Mouse (Mus musculus): ENCODE measurements around the gene Eva1c.
A peak's percentile ranks its signal among the peaks of the same experiment; 100 is the strongest.
"Not testable (repeated sequence)": the region's sequence is repeated elsewhere in the genome, so short reads cannot be mapped to it uniquely, and the experiment has no call there.

Eva1c gene

DNA sequence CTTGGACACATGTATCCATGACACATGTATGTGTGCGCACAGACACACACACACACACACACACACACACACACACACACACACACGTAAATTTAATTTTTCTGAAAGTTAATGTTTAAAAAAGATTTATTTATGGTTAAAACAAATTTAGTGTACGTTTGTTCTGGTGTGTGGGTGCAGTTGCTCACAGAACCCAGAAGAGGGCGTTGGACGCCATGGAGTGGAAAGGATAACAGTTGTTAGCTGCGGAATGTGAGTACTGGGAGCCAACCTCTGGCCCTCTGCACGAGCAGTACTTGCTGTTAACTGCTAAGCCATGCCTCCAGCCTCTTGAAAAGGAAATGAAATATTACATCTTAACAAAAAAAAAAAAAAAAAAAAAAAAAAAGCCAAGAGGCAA lies at the start of gene Eva1c:
Eva1c (plus strand) TSS at position 263 of the 400 bp plus-strand sequence.
- DNase-seq, result no peak

DNA sequence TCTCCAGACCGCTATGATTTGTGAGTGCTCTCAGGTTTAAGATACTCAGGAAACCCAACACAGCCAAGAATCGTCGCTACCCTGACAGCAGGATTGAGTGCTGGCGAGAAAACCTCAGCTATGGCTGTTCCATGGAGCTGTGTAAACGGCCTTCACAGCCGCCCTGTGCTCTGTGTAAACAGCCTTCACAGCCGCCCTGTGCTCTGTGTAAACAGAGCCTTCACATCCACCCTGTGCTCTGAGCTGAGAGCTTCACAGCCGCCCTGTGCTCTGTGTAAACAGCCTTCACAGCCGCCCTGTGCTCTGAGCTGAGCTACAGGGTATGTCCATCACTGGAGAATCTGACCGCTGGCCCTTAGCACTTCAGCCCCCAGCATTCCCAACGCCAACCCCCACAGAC lies 46.7 kb upstream of the Eva1c start:
- DNase-seq, result no peak

DNA sequence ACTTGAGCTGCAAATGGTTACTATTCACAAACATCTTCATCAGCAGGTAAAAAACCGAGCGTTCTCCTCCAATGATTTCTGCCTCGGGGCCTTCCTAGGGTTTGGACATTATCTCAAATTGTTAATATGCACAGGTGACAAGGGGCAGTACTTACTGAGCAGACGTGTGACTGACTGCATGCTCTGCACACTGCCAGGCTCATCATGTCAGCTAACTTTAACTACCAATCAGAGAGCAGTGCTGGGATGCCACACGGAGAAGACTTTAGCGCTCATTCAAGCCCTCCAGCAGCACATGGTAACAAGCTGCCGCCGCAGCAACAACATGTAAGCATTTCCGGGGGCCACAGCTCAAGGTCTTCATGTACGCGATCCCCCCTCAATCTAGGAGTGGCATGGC lies 43.2 kb upstream of the Eva1c start:
- DNase-seq, result no peak

DNA sequence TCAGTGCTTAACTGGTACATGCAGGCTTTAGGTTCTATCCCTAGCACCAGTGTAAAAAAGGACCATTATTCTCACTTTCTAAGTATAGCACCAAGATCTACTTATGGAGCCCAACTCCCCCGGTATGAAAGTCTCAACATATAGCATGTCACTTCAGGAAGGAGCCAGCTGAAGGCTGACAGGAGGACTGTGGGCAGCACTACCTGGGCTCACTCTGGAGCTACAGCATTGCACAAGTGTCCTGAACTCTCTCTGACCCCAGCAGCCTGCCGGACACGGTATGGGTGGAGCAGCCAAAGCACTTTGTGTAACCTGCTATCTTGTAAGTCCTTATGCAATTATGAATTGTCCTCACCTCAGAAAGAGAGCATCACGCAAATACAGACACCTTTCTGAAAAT lies 41.3 kb upstream of the Eva1c start:
- DNase-seq, result no peak

DNA sequence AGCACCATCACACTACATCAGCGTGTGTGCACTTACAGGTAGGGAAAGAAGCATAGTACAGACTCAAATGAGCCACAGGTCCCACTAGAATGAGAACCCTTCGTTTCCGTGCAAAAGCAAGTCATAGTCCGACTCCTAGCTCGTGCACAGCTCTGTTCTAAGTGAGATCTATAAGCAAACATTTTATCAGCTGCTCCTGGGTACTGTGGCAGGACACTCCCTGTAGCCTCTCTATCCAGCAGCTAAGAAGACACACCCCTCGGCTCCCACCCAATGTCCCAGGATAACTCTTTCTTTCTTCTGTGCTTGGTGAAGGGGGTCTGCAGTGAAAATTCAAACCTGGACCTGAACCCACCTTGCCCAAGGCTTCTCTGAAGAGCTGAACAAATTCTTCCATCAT lies 37.9 kb upstream of the Eva1c start:
- no peak for DNase-seq

DNA sequence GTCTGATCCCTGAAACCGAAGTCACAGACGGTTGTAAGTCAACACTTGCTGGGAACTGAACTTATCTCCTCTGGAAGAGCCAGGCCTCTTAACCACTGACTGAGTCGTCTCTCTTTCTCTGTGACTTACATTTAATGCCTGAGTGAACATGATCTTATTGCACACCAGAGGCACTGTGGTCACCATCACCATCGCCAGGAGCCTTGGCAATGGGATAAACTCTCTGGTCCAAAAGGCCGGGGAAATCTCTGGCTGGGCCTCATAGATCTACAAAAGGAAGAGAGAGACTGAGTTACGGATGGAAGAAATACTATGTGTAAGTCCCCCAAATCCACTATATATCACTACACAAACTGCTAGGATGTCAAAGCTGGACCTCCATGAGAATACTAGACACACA lies 35.6 kb upstream of the Eva1c start:
- no peak for DNase-seq

DNA sequence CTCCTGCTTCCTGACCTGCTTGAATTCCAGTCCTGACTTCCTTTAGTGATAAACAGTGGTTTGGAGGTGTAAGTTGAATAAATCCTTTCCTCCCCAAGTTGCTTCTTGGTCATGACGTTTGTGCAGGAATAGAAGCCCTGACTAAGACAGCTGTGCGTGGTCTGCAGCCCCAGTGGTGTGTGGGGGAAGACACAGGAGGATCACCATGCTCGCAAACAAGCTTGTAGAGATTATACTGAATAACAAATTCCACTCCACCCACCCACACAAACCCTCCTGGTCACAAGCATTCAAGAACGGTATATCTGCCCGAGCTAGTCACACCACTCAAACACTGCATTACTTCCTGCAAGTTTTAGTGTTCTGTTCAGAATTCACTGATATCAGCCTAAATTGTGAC lies 34.5 kb upstream of the Eva1c start:
- no peak for DNase-seq

DNA sequence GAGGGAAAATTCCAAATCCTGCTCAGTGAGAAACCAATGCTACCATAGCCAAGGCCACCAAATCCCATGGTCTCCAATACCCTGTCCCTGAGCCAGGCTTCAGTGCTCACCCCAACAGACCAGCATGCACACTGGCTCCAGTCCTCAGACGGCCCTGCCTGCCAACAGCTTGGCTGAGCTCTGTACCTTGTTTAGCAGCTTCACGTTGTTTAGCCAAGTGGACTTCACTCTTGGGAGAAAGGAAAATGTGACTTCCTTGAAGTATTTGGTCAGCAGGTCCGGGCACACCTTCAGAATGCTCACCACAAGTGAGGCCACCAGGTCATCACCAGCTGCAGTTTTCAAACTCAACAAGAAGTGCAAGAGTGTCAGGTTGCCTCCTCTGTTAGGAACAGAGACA lies 34.0 kb upstream of the Eva1c start:
- DNase-seq, result no peak

DNA sequence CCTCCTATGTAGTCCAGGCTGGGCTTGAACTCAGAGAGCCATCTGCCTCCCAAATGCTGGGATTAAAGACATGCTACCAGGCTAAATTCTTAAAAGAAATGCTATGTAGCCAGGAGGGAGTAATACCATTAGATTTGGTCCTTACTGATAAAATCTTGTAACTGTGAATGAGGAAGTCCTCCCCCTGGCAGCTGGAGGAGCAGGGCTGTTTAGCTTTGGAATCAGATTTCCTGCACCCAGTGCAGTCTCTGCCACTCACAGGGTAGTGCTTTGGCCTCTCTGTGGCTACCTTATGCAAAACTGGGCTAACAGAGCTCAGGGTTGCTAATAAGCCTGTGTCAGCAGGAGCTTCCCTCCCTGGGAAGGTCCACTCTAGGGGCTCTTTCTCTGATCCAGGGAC lies 31.8 kb upstream of the Eva1c start:
- no peak for DNase-seq

DNA sequence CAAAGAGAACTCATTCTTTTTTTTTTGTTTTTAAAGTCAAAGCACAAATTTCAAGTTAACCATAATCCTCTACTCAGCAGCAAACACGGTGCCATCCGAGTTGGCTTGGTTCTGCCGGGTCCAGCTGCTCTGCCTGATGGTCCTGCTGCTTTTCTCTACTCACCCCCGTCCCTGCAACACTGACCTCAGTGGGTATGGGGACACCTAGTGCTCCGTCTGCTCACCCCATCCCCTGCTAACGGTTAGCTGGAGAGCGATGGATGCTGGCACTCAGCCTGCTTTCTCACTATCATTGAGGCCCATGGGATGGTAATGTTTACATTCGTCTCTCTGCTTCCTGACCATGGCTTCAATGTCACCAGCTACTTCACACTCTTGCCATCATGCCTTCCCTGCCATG lies 28.1 kb upstream of the Eva1c start:
- no peak for DNase-seq

DNA sequence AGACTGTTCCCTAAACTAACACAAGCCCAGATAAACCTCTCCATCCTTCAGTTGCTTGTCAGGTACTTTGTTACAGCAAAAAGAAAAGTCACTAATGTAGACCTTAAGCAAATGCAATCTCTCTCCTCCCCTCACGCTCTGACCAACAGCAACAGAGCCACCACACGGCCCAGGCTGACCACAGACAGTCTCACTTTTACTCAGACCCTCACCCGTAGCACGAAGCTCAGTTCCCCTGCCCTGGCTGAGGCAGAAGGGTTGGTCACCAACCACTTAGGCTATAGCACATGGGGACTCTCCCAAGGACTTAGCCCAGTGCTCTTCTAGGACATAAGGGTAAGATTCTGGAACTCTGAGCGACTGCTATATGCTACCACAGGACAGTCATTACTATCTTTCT lies 27.7 kb upstream of the Eva1c start:
- no peak for DNase-seq

DNA sequence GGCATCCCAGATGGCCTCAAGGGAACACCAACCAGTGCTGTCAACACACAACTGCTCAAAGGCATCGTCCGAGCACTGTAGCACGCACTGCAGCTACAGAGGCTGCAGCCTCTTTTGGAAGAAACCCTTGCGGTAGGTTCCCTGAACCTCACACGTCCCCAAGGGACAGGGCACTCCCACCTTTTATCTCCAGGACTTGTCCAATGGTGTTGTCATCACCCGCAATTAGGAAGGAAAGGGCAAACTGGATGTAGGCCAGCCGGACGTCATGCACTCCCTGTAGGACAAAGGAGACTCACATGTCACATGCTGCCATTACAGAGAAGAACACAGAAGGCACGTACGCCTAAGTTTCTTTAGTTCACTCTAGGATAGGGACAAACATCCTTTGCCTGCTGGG lies 26.7 kb upstream of the Eva1c start:
- DNase-seq, result no peak

DNA sequence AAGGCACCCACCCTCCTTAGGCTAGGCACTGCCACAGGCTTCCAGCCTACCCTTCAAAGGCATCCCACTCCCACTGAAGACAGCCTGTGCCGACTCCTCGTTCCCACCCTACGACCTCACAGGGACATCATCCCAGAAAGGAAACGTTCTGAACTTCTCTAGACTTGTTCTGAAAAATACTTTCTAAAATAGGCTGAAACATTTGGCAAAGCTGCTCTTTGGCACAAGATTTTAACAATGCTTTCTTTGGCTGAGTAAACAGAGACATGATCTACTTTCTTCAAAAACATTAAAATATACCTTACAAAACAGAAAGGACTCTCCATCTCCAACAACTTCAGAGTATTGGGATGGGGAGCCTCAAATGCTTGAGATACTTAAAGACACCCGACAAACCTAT lies 25.3 kb upstream of the Eva1c start:
- no peak for DNase-seq

DNA sequence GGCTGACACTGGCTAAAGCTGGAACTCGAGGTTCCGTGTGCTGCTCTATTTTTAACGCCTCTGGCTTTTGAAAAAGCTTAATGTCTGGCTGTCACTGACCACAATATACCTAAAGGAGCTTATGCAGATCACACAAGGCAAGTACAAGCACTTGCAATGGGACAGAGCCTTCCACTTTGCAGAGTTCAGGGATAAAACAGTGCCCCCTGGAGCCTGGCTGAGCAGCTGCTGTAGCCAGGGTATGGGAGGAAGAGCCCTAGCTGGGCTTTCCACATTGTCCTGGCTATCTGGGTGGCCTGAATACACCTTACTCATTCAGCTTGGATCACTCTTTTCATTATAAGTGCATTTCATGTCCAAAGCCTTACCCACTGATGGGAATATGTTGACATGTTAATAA lies 24.6 kb upstream of the Eva1c start:
- peak; percentile 36 for DNase-seq

DNA sequence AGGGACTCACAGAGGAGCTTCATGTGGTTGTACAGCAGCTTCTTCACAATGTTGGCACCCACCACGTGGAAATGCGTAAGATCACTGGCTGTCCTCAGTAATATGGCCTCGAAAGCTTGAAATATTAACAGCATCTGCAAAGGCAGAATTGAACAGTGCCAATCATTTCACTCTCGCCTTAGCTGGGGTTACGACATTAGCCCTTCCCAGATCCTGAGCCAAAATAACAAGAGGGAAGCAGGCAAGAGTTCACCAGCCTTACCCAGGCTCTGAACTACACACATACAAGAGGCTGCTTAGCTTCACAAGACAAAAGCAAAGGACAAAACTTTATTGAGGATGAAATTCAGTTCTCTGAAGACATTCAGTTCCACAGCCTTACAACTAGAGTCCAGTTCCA lies 22.1 kb upstream of the Eva1c start:
- no peak for DNase-seq

DNA sequence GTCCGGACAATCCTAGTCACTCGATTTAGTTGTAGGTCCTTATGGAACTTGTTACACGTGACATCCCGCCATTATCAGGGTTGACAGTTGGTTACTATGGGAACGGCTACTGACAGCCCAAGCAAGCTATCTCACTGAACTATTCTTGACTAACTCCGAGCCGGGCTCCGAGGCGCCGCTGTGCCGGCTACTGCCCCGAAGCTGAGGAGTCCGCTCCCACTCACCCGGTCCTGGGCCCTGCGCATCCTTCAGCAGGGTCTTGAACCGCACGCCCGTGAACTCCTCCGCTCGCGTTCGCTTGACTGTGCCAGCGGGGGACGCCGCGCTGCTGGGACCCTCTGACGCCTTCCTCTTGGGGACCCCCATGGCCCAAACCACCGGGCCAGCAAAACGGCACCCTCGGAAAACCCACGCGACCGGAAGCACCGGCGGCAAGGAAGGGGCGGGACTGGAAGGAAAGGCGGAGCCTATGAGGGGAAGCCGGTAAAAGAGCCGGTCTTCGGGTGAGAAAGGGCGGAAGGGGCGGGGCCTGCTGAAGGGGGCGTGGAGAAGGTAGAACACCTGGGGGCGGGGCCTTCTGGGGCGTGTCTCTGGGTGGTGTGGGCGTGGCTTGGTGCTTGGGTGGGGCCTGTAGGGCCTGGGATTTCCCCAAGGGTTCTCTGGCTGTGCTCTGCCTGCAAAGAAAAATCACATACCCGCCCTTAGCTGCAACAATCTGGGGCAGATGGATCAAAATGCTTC lies 16.4 kb upstream of the Eva1c start, which contains the start of gene Urb1:
Urb1 (minus strand) TSS at position 439 of the 741 bp plus-strand sequence.
- DNase-seq, result peak; percentile 99

DNA sequence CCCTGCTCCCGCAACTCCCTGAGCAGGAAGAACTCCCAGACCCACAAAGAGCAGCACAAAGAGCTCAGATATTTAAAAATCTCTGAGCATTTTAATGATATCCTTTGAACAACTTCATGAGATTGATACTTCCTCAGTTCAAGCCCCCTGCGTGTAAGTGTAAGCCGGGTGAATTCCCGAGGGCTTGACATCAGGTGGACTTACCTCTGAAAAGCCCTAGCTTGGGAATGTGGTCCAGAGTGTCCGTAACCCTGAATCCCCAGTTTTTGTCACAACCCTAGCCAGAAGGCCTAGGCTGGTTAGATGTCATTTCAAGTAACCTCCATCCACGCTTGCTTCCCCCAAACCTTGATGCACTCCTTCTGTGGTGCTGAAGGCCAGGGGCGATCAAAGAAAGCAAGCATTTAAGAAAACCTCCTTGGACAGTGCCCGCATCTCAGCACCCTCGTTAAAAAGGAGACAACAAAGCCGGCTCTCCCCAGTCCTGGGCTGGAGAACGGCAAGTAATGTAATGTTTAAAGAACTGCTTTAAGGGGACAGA lies 15.7 kb upstream of the Eva1c start:
- no peak for DNase-seq

DNA sequence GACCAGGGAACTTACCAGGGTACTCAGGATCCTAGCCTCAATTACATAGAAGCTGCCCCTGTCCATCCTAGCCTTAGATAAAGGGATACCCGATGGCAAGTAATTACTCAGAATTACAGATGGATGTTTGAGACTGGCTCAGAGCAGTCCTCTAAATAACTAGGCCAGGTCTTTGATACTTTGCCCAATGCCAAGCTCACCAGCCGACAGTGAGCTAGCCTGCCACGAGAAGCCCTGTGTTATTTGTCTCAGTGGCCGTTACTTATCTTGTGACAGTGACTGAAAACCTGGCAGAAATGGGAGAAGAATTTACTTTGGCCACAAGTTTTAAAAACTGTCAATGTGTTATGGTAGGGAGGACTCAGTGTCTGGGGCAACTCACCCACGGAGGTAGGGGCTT lies 14.4 kb upstream of the Eva1c start:
- DNase-seq, result no peak

DNA sequence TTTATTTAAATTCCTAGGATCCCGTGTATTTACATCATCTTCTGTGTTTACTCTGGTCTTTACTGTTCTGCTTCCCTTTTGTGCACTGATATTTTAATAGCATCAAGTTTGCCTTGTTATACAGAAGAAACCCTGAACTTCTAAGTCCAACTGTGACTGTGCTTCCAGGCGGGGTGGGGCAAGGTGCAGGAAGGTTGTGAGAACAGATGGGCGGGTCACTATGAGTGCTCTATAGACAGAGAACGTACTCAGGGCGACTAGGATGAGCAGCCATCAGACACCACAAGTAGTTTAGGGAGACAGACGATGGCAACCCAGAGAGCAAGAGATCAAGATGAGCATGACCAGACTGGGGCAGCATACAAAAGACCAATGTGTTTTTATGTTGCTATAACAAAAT lies 6.2 kb upstream of the Eva1c start:
- no peak for DNase-seq

DNA sequence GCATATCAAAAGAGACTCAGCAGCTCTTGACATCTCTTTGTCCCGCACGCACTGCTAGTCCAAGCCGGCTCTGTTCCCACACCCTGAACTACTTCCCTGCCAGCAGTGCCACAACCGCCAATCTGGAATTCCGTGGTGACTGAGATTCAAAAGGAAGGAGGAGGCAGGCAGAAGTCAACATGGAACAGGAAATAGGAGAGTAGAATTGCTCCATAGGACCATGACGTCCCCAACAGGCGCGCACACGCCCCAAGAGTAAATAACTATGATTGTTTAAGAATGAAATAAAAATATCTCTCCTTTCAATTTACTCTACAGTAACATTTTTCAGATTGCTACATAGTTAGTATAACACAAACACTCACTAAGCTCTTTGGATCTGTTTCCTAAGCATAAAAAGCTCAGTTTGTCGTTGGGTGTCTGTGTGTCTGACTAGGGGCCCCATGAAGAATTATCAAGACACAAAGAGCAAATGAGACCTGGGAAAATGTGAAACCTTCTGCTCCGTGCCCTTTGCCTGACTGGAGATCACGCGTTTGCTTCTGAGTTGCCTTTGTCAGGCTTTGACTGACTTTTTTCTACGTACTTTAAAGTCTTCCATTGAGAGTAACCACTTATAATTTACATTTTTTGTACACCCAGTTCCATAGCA lies 5.3 kb upstream of the Eva1c start:
- peak; percentile 55 for DNase-seq

DNA sequence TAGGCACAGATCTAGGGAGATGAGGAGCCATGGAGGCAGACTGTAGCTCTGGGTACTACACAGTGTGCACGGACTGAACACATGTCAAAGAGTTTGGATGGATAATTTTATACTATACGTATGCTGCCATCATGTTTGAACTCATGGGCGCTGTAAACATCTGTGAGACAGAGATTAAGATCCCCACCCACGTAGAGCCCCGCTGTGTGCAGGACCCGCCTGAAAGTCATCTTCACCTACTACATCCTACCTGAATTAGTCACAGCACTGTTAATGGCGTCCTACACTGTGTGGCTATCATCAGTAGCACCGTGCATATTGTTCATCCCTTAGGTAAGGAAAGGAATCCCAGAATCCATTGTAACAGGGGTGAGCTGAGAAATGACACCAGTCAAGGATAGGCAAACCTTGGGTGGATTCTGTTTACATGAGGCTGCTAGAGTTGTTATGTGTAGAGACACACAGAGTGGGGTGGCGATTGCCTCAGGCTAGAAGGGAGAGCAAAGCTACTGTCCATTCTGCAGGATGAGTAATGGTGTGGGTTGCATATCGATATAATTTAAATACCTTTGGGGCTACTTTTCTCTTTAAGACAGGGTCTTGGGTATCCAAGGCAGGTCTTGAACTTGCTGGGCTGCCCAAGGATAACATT lies 4.1 kb upstream of the Eva1c start:
- DNase-seq, result no peak

DNA sequence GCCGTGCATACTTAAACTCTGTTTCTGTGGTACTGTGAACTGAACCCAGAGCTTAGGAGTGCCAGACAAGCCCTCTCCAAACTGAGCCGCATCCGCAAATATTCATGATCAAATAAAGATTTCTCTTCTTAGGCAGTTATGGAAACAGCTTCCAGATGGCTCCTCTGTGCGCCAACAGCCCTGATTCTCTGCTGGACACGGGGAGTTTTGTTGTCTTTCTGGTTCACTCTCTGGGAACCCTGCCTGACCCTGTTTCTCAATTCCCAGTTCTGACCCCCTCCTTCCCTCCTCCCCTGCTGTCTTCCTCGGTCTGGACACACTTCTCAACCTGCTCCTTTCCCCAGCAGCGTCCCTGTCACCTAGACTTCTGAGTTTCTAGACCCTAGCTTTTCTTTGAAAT lies 3.5 kb upstream of the Eva1c start:
- DNase-seq, result peak; percentile 34

DNA sequence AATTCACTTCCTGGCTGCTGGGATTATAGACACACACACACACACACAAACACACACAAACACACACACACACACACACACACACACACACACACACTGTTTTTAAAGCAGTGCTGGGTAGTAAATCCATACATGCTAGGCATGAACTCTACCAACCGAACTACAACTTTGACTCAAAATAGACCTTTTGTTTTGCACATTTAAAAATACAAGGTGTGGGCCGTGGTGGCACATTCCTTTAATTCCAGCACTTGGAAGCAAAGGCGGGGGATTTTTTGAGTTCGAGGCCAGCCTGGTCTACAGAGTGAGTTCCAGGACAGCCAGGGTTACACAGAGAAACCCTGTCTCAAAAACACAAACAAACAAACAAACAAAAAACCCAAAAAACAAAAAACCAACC lies 2.5 kb upstream of the Eva1c start:
- not testable (repeated sequence) for DNase-seq

DNA sequence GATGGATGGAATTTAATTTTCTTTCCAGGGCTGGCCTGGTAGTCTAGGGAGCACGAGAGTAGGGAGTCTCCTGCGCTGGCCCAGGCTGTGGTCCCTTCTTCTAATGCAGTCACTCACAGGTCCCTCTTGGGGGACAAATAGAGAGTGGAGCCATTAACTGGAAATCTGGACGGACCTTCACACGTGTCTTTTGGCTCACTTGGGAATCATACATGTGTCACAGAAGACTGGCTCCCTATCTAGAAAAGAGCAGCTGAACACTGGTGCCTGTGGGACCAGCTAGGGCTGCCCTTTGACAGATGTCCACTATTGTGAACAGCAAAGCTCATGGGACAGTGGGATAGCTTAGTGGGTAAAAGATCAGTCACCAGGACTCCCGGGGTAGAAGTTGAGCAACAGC lies 478 bp upstream of the Eva1c start:
- DNase-seq, result no peak

Measured in lung, postnatal 10 days (tissue).